9 mouse cellular contexts compared by ENCODE assay signal in genomic region chr16:93615118-93615870, GRCm38 (mm10). TPM values are rescaled to one million over a fixed set of nuclear protein-coding genes. Genes with fewer than 3 reads are reported as not detected.
DNase-seq lines count a peak whose midpoint lies in the region; ATAC-seq and TF ChIP-seq lines count a peak whose summit lies in the region.
"Had no signal": no experiment of that assay in that cellular context is flagged by ENCODE, and none has a peak within 500 bp of the region (broad histone marks: within the 10 kb centered on the region; RNA-seq: fewer than 3 reads in every experiment).

No protein-coding gene starts in this region.

- peak; percentile 66 for DNase-seq in layer of hippocampus, adult 11-12 months (ENCODE audit: low spot score)
- no peak for DNase-seq in layer of hippocampus, adult 9-10 months (ENCODE audit: low spot score)
- DNase-seq in left cerebral cortex, postnatal 36 days (ENCODE audit: low spot score in 2 of 2), result peak; percentile 41 to 52
- DNase-seq in neural tube, embryonic 11.5 days (ENCODE audit: low spot score), result peak; percentile 34
- peak; percentile 71 for DNase-seq in thymus, postnatal 0 days (ENCODE audit: low spot score)

- ATAC-seq in activated CD4-positive, CD25-positive, alpha-beta regulatory T cell, adult 4 months, result peak; percentile 95
- ATAC-seq in hematopoietic stem cell, adult 5-6 weeks (replicated peaks in 1 of 2; ENCODE audit: insufficient read depth in 1 of 2, low FRiP score in 2 of 2, low TSS enrichment in 1 of 2, low read depth in 1 of 2, poor library complexity in 2 of 2, severe bottlenecking in 2 of 2), result peak; percentile 83 to 89
- no peak for ATAC-seq in neural tube, embryonic 11.5 days (ENCODE audit: insufficient read depth, low FRiP score, low TSS enrichment)

- H3K4me1 ChIP-seq in cortical plate, adult 2 months (ENCODE audit: control insufficient read depth, insufficient read depth, low read length), result no peaks in the 10 kb centered on the region
- H3K4me1 ChIP-seq in neural tube, embryonic 11.5 days (ENCODE audit: control insufficient read depth, insufficient read depth, low read length), result no peaks in the 10 kb centered on the region

- intact Hi-C loops in left cerebral cortex, postnatal 36 days (cut with DNase I), result no loop called here

- 37% methylated on average over 5 of the region's 5 CpGs for WGBS in neural tube, embryonic 11.5 days

- H3K9ac ChIP-seq in neural tube, embryonic 11.5 days (ENCODE audit: low read length), result no peak overlapping the region

- H3K36me3 ChIP-seq in neural tube, embryonic 11.5 days (ENCODE audit: control insufficient read depth, insufficient read depth, low read length), result 0 out of 2 replicates have a peak, but pooled peaks cover 3% of the 10 kb centered on the region

- no peak overlapping the region for H3K4me2 ChIP-seq in neural tube, embryonic 11.5 days (ENCODE audit: low read depth)

- no peak overlapping the region for H3K27ac ChIP-seq in cortical plate, adult 2 months (ENCODE audit: insufficient read depth, low read length)
- no peak overlapping the region for H3K27ac ChIP-seq in neural tube, embryonic 11.5 days (ENCODE audit: low read depth, low read length)

- H3K9me3 ChIP-seq in neural tube, embryonic 11.5 days (ENCODE audit: control insufficient read depth, low read length), result no peaks in the 10 kb centered on the region

- no peak for TF ChIP-seq POLR2A in cortical plate, adult 2 months (IDR thresholded peaks at IDR 0.05; ENCODE audit: extremely low read depth, insufficient read depth, low read length)

- H3K4me3 ChIP-seq in cortical plate, adult 2 months (ENCODE audit: insufficient read depth, low read length), result no peak overlapping the region
- no peak overlapping the region for H3K4me3 ChIP-seq in neural tube, embryonic 11.5 days (ENCODE audit: low read depth, low read length)

- H3K27me3 ChIP-seq in neural tube, embryonic 11.5 days (ENCODE audit: control insufficient read depth, insufficient read depth, low read length), result no peaks in the 10 kb centered on the region

- TF ChIP-seq CTCF in cortical plate, adult 2 months (IDR thresholded peaks at IDR 0.05; ENCODE audit: extremely low read depth, insufficient read depth, low read length), result peak; percentile 75

RNA-seq across cellular contexts. Expression of gene Cbr1, which starts 9.6 kb away (rescaled TPM):
- 10 to 100 TPM; 36.4 to 44.7 TPM for polyA plus RNA-seq in activated CD4-positive, CD25-positive, alpha-beta regulatory T cell, adult 4 months (2017; shearing (Covaris generic))
- 121 and 132 TPM in 2 replicates for polyA plus RNA-seq in cortical plate, adult 2 months (2012; rRNA removed)
- total RNA-seq in hematopoietic stem cell, adult 5-6 weeks (2017), result 24.1 and 33.0 TPM in 2 replicates
- total RNA-seq in left cerebral cortex, postnatal 36 days (2021), result 10 to 100 TPM; 65.7 to 67.0 TPM
- 105 and 107 TPM in 2 replicates for polyA plus RNA-seq in neural tube, embryonic 11.5 days (2014; fragmentation: Nextera tagmentation; extraction: Ambion mirVana)
- polyA plus RNA-seq in thymus, postnatal 0 days (2015; fragmentation: Nextera tagmentation; extraction: Ambion mirVana), result 82.5 and 89.5 TPM in 2 replicates

RNA-seq across cellular contexts. Expression of gene Setd4, which starts 11.4 kb away (rescaled TPM):
- polyA plus RNA-seq in activated CD4-positive, CD25-positive, alpha-beta regulatory T cell, adult 4 months (2017; shearing (Covaris generic)), result 10 to 100 TPM; 28.0 to 42.8 TPM
- 20.4 and 24.0 TPM in 2 replicates for polyA plus RNA-seq in cortical plate, adult 2 months (2012; rRNA removed)
- 9.6 and 13.3 TPM in 2 replicates for total RNA-seq in hematopoietic stem cell, adult 5-6 weeks (2017)
- total RNA-seq in left cerebral cortex, postnatal 36 days (2021), result 10 to 100 TPM in 1 of 2 experiments, 1 to 10 TPM in 1; 8.9 to 11.9 TPM
- polyA plus RNA-seq in neural tube, embryonic 11.5 days (2014; fragmentation: Nextera tagmentation; extraction: Ambion mirVana), result 7.8 and 8.5 TPM in 2 replicates
- polyA plus RNA-seq in thymus, postnatal 0 days (2015; fragmentation: Nextera tagmentation; extraction: Ambion mirVana), result 61.3 and 71.7 TPM in 2 replicates

RNA-seq across cellular contexts. Expression of gene Gm5678, which starts 12.6 kb away (rescaled TPM):
- polyA plus RNA-seq in activated CD4-positive, CD25-positive, alpha-beta regulatory T cell, adult 4 months (2017; shearing (Covaris generic)), result under 1 TPM in 1 of 2 experiments, not detected in 1; 0.78 TPM
- polyA plus RNA-seq in cortical plate, adult 2 months (2012; rRNA removed), result 0.36 and 0.79 TPM in 2 replicates
- not detected in 2 replicates for total RNA-seq in hematopoietic stem cell, adult 5-6 weeks (2017)
- 1 to 10 TPM; 3.1 to 3.9 TPM for total RNA-seq in left cerebral cortex, postnatal 36 days (2021)
- polyA plus RNA-seq in neural tube, embryonic 11.5 days (2014; fragmentation: Nextera tagmentation; extraction: Ambion mirVana), result not detected in 2 replicates
- polyA plus RNA-seq in thymus, postnatal 0 days (2015; fragmentation: Nextera tagmentation; extraction: Ambion mirVana), result 0.18 and 0.25 TPM in 2 replicates
- polyA plus RNA-seq: lung, embryonic 16.5 days had no signal
